Mouse (Mus musculus) A20 (cell line): ENCODE results near the gene Irak2.

Experiments used
- DNase-seq: peaks from one replicate; pipeline ENCODE4 v3.0.0-alpha.2; 2011; ENCODE audit warnings: low read depth, low spot score

Irak2 gene

DNA sequence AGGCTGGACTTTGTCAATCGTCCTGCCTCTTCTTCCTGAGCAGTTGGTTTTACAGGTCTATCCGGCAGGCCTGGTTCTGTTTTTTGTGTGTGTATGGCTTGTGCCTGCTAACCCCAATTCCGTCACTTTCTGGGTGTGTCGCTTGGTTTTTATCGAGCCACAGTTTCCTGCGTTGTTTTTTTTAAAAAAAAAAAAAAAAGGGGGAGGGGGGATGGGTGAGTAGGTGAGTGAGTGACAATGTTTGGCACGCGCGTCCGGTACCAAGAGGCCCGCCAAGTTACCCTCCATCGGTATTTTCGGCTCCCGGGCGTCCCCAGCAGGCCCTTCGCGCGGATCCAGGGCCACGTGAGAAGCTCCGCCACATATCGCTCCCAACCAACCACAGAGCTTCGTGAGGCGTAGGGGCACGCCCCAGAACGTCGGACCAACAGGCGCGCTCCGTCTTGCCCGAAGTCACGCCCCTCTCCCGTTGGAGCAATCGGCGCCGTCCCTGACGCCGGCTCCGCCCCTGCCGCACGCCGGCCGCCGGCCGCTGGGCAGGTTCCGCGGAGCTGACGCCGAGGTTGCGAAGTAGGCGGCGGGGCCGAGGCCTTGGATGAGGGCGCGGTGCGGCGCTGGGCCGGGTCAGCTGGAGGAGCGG, 58.4 kb downstream of the Irak2 start, which contains the start of gene Tatdn2:
TSS of gene Tatdn2 (plus strand) at position 469 of the 640 bp plus-strand sequence.
- peak; percentile 99 for DNase-seq

DNA sequence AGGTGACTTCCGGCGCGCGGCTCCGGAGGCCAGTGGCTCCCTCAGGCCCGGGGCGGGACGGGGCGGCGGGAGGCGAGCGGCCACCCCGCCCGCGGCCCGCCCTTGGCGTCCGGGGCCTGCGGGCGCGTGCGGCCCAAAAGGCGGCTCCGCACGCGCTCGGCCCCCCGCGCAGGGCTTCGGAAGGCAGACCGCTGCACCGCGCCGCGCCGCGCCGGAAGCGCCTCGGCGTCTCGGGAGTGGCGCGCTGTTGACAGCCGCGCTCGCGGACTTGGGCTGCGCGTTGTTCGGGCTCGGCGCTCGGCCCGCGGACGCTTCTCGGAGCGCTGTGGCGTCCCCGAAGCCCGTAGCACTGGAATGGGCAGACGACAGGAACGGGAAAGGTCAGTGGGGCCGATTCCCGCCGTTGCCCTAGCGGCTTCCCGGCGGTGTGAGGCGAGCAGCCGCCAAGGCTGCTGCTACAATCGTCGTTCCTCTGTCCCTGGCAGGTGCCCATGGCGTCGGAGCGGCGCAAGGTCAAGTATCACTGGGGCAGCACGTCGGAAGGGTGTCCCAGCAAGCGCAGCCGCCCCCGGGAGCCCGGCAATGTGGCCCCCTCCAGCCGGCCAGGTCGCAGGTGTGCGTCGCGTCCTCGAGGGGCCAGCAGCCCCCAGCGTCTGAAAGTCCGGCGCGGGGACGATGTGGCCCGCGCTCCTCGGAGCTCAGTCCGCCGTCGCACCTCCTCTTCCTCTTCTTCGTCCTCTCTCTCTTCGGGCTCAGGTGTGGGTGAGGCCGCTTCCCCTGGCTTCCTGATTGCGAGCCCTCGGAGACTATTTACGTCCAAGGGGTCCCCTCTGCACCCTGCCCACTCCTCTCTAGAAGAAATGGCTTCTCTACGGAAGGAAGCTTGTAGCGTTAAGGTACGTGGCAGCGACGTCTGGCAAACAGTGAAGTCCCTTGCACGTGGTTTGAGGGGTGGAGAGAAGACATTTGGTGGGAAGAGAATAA, 59.2 kb downstream of the Irak2 start:
- peak; percentile 59 for DNase-seq

DNA sequence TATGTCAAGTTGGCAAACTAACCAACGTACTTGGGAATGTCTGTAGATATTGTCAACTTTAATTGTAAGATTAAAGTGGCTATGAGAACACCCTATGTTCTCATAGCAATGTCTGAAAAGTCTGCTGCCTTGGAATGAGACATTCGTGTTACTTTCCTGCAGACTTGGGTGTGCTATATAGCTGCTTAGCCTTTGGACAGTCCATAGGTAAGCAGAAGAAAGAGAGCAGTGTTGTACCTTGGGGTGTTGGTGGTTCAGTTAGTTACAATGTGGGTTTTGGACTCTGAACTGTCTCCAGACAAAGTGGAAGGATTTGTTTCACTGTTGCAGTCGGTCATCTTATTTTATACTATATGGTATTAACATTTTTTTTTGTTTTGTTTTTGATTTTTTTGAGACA, 74.5 kb downstream of the Irak2 start:
- no peak for DNase-seq

DNA sequence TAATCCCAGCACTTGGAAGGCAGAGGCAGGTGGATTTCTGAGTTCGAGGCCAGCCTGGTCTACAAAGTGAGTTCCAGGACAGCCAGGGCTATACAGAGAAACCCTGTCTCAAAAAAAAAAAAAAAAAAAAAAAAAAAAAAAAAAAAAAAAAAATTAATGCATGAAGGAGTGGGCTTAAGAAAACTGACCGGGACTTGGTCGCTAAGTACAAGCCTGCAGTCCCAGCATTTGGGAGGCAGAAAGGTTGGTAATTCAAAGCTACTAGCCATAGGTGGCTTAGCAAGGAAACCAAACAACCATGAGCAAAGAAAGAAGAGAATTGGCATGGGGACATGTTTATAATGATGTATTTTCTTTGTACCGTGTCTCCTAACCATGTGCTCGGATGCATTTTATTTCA, 75.1 kb downstream of the Irak2 start:
- peak; percentile 10 for DNase-seq

DNA sequence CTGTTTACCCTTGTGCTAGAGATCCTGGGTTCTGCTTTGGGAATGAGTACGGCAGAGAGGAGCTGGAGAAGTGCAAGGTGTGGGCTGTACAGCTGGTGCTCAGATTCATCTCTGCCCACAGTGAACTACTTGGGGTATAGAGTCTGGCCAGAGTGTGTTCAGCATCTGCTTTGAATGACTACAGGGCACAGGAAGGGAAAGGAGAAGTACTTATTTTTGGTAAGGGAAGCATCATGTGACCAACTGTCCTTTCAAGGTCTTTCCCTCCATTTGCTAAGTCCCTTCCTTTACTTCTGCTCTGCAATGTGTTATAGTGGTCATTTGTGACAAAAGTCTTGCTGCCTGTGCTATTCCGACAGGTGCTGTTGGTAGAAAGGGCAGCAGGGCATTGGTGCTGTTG, 76.0 kb downstream of the Irak2 start:
- peak; percentile 77 for DNase-seq

DNA sequence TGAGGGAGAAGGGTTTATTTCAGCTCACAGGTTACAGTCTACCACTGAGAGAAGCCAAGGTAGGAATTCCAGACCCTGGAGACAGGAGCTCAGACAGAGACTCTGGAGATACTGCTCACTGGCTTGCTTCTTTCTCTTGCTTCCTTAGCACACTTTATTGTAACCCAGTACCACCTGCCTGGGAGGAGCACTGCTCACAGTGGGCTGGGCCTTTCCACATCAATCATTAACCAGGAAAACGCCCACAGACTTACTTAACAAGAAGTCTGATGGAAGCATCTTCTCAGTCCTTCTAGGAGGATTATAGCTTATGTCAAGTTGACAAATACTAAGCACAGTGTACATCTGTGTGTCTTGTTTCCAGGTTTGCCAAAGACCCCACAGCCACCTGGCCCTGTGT, 76.5 kb downstream of the Irak2 start:
- no peak for DNase-seq

DNA sequence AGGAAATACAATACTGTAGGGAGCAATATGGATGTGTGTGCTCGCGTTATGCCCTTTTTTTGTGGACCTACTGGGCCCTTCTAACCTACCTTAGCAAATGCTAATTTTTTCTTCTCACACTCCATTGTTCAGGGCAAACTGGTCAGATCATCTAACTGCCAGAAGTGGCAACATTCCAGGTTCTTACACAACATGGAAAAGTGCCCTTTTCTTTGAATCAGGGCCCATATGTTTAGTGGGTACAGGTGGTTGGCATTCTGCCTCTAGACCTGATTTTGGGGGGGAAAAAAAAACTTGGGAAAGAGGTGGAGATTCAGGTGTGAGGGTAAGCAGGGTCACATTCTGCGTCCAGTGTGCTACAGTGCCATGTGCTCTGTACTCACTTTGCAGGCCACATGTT, 79.3 kb downstream of the Irak2 start:
- no peak for DNase-seq

DNA sequence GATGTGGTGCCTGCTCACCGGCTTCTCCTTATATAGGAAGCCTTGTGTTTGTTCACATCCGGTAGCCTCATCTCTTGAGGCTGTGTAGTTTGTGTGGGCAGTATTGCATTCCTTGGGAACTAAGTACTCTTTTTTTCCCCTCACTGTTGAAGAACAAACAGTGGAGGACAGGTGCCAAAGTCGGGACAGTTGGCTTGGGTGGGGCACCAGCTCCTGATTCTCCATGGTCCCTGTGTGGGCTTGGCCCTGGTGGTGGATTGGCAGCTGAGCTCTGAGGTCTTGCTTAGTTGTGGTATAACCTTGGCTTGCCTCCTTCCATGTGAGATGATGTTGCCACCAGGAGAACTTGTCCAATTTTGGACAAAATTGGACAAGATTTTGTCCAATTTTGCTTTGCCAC, 81.6 kb downstream of the Irak2 start, which contains the start of gene Ghrl:
TSS of gene Ghrl (minus strand) at position 3 of the 400 bp plus-strand sequence.
- DNase-seq = no peak

DNA sequence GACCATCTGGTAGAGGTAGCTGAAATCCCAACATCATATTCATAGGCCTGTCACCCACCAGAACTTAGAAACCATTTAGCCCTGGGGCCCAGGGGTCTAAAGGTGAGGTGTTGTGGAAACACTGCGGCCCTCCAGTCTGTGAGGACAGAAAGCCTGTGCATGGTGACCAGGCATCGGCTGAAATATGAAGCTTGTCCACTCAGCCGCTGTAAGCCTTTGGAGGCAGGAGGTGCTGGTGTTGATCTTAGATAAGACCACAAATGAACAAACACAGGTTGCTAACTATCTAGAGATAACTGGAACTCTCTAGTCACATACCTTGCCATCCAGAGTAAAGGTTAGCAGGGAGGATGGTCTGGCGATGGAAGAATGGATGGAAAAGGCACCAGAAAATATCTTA, 82.8 kb downstream of the Irak2 start:
- no peak for DNase-seq

DNA sequence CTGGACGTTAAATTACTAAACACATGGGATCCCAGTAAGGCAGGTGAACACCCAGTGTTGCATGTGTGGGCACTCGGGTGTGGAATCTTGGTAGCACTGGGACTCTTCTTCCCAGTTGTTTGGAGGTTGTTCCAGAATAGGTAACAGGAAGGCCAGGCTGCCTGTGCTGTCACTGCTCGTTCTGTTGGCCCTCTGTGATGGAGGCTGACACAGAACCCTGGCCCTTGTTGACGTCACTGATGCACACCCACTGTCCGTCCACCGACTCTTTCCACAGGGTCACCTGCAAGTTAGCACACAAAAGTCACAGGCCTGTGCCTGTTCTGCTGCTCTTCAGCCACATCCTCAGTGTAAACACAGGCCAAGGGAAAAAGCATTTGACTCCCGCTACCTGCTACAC, 89.9 kb downstream of the Irak2 start:
- no peak for DNase-seq

DNA sequence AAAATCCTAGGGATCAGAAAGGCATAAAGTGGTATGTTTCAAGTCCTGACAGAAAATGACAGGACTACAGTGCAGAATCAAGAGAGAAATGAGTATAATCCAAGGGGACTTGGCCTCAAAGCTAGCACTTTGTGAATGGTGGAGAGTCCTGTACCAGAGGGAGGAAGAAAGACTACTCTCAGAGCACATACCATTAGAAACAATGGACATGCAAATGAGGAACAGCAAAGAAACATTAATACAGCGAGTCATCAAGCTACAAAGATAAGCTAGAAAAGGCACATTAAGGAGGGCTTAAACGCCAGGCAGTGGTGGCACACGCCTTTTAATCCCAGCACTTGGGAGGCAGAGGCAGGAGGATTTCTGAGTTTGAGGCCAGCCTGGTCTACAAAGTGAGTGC, 93.0 kb downstream of the Irak2 start:
- DNase-seq = no peak

DNA sequence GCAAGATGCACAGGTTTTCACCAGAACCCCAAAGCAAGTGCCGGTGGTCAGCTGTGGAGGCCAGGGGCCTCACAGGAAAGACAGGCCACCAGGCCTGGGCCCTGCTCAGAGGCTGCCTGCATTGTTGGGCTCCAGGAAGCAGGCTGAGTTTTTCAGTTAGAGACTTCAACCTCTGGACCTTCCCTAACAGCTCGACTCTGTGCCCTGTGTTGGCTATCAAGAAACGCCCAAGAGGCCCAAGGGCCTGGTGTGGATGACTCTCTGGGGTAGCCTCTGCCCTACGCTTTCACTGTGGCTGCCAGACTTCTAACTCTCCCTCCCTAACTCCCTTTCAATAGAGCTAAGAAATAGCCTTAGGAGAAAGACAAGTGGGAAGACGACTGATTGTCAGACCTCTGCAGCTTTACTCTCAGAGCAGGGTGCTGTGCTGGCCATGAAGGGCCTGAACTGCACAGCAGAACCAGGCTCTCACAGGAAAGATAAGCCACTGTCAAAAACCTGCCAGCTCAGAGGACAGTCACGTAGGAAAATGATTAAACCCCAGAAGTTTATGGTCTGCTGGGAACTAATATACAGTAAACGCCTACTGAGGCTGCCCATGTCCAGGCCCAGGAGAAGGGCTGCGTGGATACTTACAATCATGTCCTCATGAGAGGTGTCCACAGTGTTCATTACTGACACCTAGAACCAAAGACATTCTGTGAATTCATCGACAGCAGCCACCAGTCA, 99.2 kb downstream of the Irak2 start:
- DNase-seq = no peak

DNA sequence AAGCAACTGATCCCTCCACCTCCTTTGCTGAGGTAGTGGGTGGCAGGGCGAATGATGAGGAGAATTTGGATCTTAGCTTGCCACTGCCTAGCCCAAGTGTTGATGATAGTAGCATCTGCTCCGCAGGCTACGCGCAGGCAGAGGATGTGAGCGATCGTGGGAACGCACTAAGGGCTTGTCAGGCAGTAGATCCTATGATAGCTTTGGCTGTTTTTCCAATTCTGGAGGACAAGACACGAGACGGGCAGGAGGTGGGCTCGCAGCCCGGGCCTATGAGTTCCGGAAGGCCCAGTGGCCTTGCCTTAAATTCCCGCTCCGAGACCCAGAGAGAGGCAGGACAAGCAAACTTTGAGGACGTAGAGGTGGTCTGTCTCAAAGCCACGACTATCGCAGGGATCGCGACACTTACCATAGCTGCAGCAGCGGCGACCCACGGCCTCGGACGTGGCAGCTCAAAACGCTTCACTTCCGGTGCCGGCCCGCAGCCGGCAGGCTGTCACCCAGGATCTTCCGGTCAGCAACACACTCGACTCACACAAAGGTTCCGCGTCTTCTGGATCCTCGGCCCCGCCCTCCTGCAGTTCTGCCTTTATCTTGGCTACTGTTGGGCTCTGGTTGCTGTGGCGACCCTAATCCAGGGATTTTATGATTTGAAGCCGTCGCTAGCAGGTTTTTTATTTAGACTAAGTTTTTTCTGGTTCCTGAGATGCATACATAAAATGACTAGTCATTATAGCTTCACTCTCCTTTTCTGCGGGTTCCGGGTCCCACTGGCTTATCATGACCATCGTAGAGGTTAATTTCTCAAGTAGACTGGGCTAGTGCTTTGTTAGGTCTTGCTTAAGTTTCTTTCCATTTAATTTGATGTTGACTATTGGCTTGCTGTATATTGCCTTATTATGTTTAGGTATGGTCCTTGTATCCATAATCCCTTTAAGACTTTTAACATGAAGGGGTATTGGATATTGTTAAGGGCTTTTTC, 102.3 kb downstream of the Irak2 start, which contains the start of gene Sec13:
TSS of gene Sec13 (minus strand) at position 508 of the 982 bp plus-strand sequence.
- DNase-seq = peak; percentile 91

DNA sequence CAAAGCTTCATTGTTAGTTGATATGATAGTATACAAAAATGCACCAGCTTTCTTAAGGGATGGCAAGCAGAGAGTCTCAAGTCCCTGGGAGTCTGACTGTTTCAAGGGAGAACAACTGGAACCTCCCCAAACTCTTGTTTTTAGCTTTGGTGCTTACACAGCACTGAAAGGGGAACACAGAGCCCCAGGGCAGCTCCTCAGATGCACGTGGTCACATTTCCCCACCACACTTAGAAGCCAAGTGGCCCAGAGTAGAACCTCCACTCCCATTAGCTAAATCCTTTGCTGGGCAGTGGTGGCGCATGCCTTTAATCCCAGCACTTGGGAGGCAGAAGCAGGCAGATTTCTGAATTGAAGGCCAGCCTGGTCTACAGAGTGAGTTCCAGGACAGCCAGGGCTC, 103.2 kb downstream of the Irak2 start:
- DNase-seq = no peak

DNA sequence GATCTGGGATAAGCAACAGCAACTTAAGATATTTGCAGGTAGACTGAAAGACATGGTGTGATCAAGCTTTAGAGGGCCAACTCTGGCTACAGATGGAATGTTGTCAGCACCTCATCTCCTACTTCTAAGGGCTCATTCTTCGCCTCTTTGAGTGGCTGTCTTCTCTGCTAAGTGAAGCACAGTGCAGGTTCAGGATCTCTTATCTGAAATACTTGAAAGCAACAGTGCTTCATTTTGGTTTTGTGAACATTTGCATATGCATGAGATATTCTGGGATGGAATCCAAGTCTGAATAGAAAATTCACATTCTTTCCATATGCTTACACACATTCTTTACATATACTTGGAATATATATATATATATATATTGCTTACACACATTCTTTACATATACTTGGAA, 104.1 kb downstream of the Irak2 start:
- no peak for DNase-seq

DNA sequence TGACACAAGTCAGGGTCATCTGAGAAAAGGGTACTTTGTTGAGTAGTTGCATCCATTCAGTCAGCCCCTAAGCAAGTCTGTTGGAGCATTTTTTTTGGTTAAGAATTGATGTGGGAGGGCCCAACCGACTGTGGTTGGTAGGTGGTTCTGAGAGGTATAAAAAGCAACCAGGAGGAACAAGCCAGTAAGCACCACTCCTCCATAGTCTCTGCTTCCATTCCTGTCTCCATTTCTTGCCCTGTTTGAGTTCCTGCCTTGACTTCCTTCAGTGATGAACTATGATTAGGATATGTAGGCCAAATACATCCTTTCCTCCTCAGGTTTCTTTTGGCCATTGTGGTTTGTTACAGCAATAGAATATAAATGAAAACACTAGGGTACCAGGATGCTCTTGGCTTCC, 104.8 kb downstream of the Irak2 start:
- DNase-seq = no peak
